Mouse (Mus musculus): ENCODE data around the gene Smug1.

- TF ChIP-seq CTCF (IDR thresholded peaks at IDR 0.05; ENCODE audit: control insufficient read depth, insufficient read depth, insufficient replicate concordance, low read depth, low read length) (peak; percentile 58; the same call in 1 of the 2 replicates), POLR2A (IDR thresholded peaks at IDR 0.05; ENCODE audit: control insufficient read depth, low read depth, low read length) (no peak)
Measured at GRCm38 (mm10) chr15:103190531-103191462, 23.9 kb upstream of the Smug1 start.

Data from testis, adult 2 months (tissue).